Mouse (Mus musculus) liver, embryonic 14.5 days (tissue): ENCODE measurements around the gene Mrps27.

Experiments used
- CTCF ChIP-seq: IDR thresholded peaks from 2 replicates; pipeline ENCODE4 v1.5.1; 2016; ENCODE audit warnings: antibody characterized with exemption, low read depth, control low read depth
- EP300 ChIP-seq: IDR thresholded peaks from 2 replicates; pipeline ENCODE4 v1.6.1; 2016; ENCODE audit warnings: antibody characterized with exemption, low read depth

DNA sequence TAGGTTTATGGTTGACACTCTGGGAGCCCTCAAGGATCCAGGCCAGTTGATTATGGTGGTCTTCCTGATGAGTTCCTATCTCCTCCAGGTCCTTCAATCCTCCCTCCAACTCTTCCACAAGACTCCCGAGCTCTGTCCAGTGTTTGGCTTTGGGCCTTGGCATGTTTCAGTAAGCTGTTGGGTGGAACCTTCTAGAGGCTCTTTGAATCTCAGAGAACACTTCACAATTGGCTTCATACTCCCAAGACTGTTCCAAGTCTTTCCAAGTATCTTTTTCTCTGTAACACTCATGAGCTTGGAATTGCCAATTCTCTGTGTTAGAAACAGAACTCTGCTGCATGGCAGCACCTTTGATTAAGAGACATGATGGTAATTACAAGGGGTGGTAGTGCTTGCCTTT is 39.4 kb upstream of the Mrps27 start:
- TF ChIP-seq CTCF (no peak), EP300 (no peak)
